Mouse (Mus musculus) layer of hippocampus, postnatal 25 days (tissue): Measurements from ENCODE around the gene Oser1. TPM values are rescaled to one million over a fixed set of nuclear protein-coding genes. Genes with fewer than 3 reads are reported as not detected.
"Not testable (repeated sequence)": the region's sequence is repeated elsewhere in the genome, so short reads cannot be mapped to it uniquely, and the experiment has no call there.

Experiments
- DNase-seq, 2 experiments: peaks; one replicate each; pipeline ENCODE4 v3.0.0; 2022; ENCODE audit warnings: mixed read lengths in 2 of 2, low spot score in 1 of 2; ENCODE audit errors: extremely low spot score in 1 of 2
- total RNA-seq, 2 experiments: library from RNA; stranded (reverse); gene quantifications; 2 replicates each; pipeline ENCODE4 v1.2.3; 2021

Oser1 gene
- total RNA-seq: 10 to 100 TPM; 20.4 to 21.5 TPM

- no peak for DNase-seq
Observed at GRCm38 (mm10) chr2:163424597-163424996, at the start of gene Oser1. Gene Oser1, minus strand, starts transcription at chr2:163424697.

- peak; percentile 97 to 99 for DNase-seq
Observed at GRCm38 (mm10) chr2:163472466-163472851, 48.0 kb upstream of the Oser1 start, which contains the start of gene Fitm2. Gene Fitm2, minus strand, starts transcription at chr2:163472629.

- no peak for DNase-seq
Observed at GRCm38 (mm10) chr2:163471710-163472465, 47.4 kb upstream of the Oser1 start.

GRCm38 (mm10) chr2:163471136-163471535 lies 46.6 kb upstream of the Oser1 start:
- no peak for DNase-seq

- no peak for DNase-seq
Observed at GRCm38 (mm10) chr2:163469711-163470110, 45.2 kb upstream of the Oser1 start.

GRCm38 (mm10) chr2:163468866-163469265 lies 44.4 kb upstream of the Oser1 start:
- DNase-seq: no peak

- no peak for DNase-seq
Observed at GRCm38 (mm10) chr2:163467585-163467984, 43.1 kb upstream of the Oser1 start.

- no peak for DNase-seq
Observed at GRCm38 (mm10) chr2:163466771-163467170, 42.3 kb upstream of the Oser1 start.

- no peak for DNase-seq
Observed at GRCm38 (mm10) chr2:163464562-163464961, 40.1 kb upstream of the Oser1 start.

- no peak for DNase-seq
Observed at GRCm38 (mm10) chr2:163463998-163464397, 39.5 kb upstream of the Oser1 start.

GRCm38 (mm10) chr2:163463251-163463769 lies 38.8 kb upstream of the Oser1 start:
- no peak for DNase-seq

- DNase-seq: no peak
Observed at GRCm38 (mm10) chr2:163462801-163463200, 38.3 kb upstream of the Oser1 start.

GRCm38 (mm10) chr2:163462386-163462785 lies 37.9 kb upstream of the Oser1 start:
- no peak for DNase-seq

GRCm38 (mm10) chr2:163461307-163461706 lies 36.8 kb upstream of the Oser1 start:
- not testable (repeated sequence) for DNase-seq

GRCm38 (mm10) chr2:163460622-163461021 lies 36.1 kb upstream of the Oser1 start:
- no peak for DNase-seq

GRCm38 (mm10) chr2:163459380-163459779 lies 34.9 kb upstream of the Oser1 start:
- no peak for DNase-seq

- DNase-seq: no peak
Observed at GRCm38 (mm10) chr2:163458539-163459265, 34.2 kb upstream of the Oser1 start.

- DNase-seq: no peak
Observed at GRCm38 (mm10) chr2:163453378-163453777, 28.9 kb upstream of the Oser1 start.

- DNase-seq: no peak
Observed at GRCm38 (mm10) chr2:163452738-163453137, 28.2 kb upstream of the Oser1 start.

GRCm38 (mm10) chr2:163450668-163451295 lies 26.3 kb upstream of the Oser1 start:
- peak; percentile 31 to 32 for DNase-seq

GRCm38 (mm10) chr2:163449276-163449675 lies 24.8 kb upstream of the Oser1 start:
- no peak for DNase-seq
